Mouse (Mus musculus) cerebellum, adult 2 months (tissue): ENCODE measurements at regions not wholly inside any gene's neighbourhood (a gene's known extent, or its start where the extent isn't known, plus 50 kb on each side); places are given as distances from the start of the nearest gene placed in this dataset.

Experiments used
- DNase-seq, 2 experiments: peaks; one replicate each; pipeline ENCODE4 v3.0.0; 2021
- H3K27ac ChIP-seq: fragments of 200-500 bp; 2 replicates; pipeline ENCODE4 v1.5.1; 2012; ENCODE audit warnings: low read length, control low read depth, inconsistent platforms; ENCODE audit not compliant: insufficient read depth
- H3K27me3 ChIP-seq: fragments of 200-500 bp; 2 replicates; pipeline ENCODE4 v1.6.1; 2012; ENCODE audit warnings: inconsistent platforms, mild to moderate bottlenecking, low read length, moderate library complexity; ENCODE audit not compliant: control insufficient read depth, insufficient read depth
- H3K4me1 ChIP-seq: fragments of 200-500 bp; 2 replicates; pipeline ENCODE4 v1.6.1; 2011; ENCODE audit warnings: low read length; ENCODE audit not compliant: control insufficient read depth, insufficient read depth
- H3K4me3 ChIP-seq: fragments of 200-500 bp; replicated peaks from 2 replicates; pipeline ENCODE3; 2011; ENCODE audit warnings: mild to moderate bottlenecking, low read depth, low read length, control low read depth; ENCODE audit not compliant: insufficient read depth
- CTCF ChIP-seq: fragments of 200-500 bp; IDR thresholded peaks from 2 replicates; pipeline ENCODE4 v1.5.1; 2011; ENCODE audit warnings: low read depth, mild to moderate bottlenecking, control low read depth, low read length, moderate library complexity, borderline replicate concordance; ENCODE audit not compliant: insufficient read depth
- POLR2A ChIP-seq: fragments of 200-500 bp; IDR thresholded peaks from 2 replicates; pipeline ENCODE4 v1.6.1; 2011; ENCODE audit warnings: low read length, control low read depth, borderline replicate concordance; ENCODE audit not compliant: insufficient read depth
- WGBS: fragments of 180-500 bp; shearing (Covaris S2); methylation state at CpG from one replicate; pipeline ENCODE4 v1.1.7; 2018; 5-methylcytosine and 5-hydroxymethylcytosine counted together

DNA sequence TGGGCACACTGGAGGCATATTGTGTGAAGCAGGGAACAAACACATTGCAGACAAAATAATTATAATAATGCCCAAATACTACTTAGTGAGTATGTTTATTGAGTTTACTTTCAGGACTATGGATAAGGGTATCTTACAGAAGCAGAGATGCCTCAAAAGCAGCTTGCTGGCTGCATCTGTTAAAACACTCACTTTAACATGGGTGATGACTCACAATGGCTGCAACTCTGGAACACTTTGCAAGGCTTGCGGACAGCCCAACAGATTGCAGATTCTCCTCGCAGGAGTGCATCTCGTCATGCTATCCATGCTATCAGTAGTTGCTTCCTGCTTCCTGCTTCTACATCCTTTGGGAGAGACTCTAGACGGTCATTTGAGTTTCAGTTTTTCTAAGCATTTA is 373.2 kb upstream of the Arpp21 start:
- 93% methylated on average over 4 of the region's 4 CpGs for WGBS
- no peak for DNase-seq
- H3K27me3 ChIP-seq: no peaks in the 10 kb centered on the region
- no peak overlapping the region for H3K27ac ChIP-seq
- no peaks in the 10 kb centered on the region for H3K4me1 ChIP-seq
- H3K4me3 ChIP-seq: no peak overlapping the region
- no peak for TF ChIP-seq CTCF

DNA sequence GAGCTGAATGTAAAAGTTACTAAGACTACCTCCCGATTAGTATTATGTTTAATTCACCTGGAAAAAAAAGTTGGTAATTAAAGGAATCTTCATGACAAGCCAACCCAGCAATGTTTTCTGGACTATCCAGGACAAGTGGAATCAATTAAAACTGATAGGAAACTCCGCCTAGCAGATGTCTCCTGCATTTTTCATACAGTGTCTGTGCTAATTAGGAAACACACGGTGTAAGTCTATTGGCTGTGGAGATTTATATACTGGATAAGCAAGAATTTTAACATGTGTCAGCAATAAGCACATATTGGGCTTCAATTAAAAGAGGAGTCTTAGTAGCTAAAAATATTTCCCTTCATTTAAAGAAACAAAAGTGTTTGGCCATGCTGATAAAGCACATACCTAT is 371.5 kb upstream of the Arpp21 start:
- 79% methylated on average over 3 of the region's 3 CpGs for WGBS
- Histone ChIP-seq H3K4me3 (no peak overlapping the region), H3K27me3 (no peaks in the 10 kb centered on the region), H3K4me1 (no peaks in the 10 kb centered on the region), H3K27ac (no peak overlapping the region)
- TF ChIP-seq POLR2A: no peak
- TF ChIP-seq CTCF: no peak
- DNase-seq: no peak

DNA sequence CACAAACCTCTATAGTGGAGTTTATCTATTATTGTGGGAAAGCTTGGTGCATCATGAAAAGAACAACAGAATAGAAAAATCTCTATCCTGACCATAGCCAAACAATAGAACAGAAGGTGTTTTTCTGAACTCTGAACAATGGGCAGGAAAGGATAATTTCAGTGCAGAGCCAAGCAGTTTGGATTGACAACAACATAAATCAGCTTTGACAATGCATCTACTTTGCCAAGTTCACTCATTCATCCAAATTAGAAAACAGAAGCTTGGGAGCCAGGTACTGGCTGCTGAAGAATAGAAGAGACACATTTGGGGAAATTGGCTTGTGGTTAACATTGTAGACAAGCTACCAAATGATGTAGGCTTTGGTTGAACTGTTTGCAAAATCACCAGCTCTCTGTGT is 360.0 kb upstream of the Arpp21 start:
- Histone ChIP-seq H3K4me1 (no peaks in the 10 kb centered on the region), H3K27me3 (no peaks in the 10 kb centered on the region), H3K4me3 (no peak overlapping the region), H3K27ac (no peak overlapping the region)
- TF ChIP-seq POLR2A (no peak), CTCF (no peak)
- peak in 1 of 2 experiments; percentile 71 for DNase-seq

DNA sequence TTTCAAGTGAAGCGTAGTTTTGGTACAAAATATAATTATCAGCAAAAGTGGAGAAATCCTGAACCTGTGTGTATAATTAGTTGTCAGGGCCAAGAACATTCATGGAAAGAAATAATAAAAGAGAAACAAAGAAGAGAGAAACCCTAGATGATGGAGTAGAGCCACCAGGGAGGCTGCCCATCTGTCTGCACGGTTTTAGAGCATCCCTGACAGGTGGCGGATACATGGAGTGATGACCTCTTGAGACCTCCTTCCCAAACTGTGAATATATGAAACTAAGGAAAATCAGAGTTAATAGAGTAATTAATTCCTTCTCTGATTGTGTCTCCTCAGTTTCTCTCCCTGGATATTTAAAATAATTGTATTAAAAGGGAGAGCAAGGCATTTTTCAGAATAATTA is 354.5 kb upstream of the Arpp21 start:
- H3K4me3 ChIP-seq: no peak overlapping the region
- 32% methylated on average over 3 of the region's 3 CpGs for WGBS
- peak; percentile 28 to 62 for DNase-seq
- H3K27ac ChIP-seq: no peak overlapping the region
- no peaks in the 10 kb centered on the region for H3K27me3 ChIP-seq
- H3K4me1 ChIP-seq: peaks cover 4% of the 10 kb centered on the region; the same call in 1 of the 2 replicates
- TF ChIP-seq POLR2A (no peak), CTCF (no peak)

DNA sequence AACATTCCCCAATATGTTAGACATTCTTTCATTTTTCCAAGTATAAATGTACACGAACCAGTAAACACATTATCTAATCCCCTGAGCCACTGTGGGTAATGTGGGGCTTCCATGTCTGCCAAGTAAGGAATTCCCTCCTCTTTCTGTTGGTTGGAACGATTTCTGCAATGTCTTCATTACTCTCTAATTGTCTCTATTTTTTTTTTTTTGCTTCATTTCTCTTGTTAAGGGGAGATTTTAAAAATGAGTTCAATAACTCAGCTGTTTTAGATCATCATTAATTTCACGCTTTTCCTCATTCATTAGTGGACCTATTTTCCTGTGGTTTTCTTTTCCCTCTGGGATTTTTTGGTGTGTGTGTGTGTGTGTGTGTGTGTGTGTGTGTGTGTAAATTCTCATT is 337.6 kb upstream of the Arpp21 start:
- WGBS: 61% methylated on average over 3 of the region's 3 CpGs
- no peak overlapping the region for H3K4me3 ChIP-seq
- H3K27ac ChIP-seq: no peak overlapping the region
- H3K27me3 ChIP-seq: no peaks in the 10 kb centered on the region
- H3K4me1 ChIP-seq: no peaks in the 10 kb centered on the region
- DNase-seq: no peak
- TF ChIP-seq CTCF (no peak), POLR2A (no peak)

DNA sequence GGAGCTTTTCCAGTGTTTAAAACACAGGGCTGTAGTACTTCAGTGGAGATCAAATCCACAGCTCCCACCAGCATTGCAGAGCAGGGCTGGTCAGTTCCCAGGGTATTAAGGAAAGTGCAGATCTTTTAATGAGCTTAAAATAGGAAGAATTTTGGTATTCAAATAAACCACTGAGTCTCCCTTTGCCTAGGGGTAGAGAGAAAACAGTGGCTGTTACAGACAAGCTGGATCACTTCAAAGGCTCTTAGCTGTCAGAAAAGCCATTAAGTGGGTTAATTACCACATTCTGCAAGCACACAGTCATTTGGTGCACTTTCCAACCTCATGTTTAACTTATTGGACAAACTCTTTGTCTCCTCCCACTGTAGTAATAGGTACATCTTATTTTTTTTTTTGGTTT is 325.6 kb upstream of the Arpp21 start:
- Histone ChIP-seq H3K27ac (no peak overlapping the region), H3K4me3 (no peak overlapping the region), H3K4me1 (no peaks in the 10 kb centered on the region), H3K27me3 (no peaks in the 10 kb centered on the region)
- no peak for DNase-seq
- TF ChIP-seq CTCF: no peak
- no peak for TF ChIP-seq POLR2A

DNA sequence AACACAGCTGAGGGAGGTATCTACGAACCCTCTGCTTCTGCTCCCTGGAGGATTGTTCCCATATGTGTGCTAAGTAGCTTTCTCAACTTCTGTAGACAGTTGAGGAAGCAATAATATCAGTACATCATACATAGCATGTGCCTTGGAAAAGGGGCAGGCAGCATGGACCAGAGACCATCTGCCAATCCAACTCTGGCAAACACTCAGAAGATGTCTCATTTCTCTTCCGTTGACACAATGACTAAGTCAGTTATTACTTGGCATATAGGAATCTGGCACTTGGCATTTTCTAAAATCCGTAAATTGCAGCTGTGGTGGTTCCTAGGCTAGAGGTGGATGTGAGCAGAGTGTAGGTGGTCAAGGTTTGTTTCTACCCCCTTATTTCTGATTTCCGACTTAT is 324.5 kb upstream of the Arpp21 start:
- Histone ChIP-seq H3K27ac (no peak overlapping the region), H3K4me1 (no peaks in the 10 kb centered on the region), H3K4me3 (no peak overlapping the region), H3K27me3 (no peaks in the 10 kb centered on the region)
- no peak for TF ChIP-seq CTCF
- no peak for TF ChIP-seq POLR2A
- DNase-seq: peak in 1 of 2 experiments; percentile 62
- WGBS: 50% methylated on average over 4 of the region's 4 CpGs

DNA sequence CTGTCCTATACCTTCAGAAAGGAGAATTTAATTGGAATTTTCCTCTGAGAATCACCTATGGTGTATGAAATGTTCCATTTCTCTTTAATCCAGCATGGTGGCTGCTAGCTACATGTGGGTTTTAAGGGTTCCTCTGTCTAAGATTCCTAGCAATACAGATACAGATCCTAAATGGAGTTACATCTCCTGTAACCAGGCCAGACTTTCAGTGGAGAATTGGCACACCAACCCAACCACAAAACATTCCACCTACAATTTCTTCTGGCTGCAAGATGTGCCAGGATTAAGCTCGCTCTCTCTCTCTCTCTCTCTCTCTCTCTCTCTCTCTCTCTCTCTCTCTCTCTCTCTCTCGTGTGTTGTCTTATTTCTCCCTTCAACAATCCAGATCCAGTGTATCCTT is 302.2 kb upstream of the Arpp21 start:
- H3K27me3 ChIP-seq: no peaks in the 10 kb centered on the region
- no peak for TF ChIP-seq CTCF
- TF ChIP-seq POLR2A: no peak
- H3K4me1 ChIP-seq: no peaks in the 10 kb centered on the region
- DNase-seq: no peak
- no peak overlapping the region for H3K4me3 ChIP-seq
- 58% methylated on average over 2 of the region's 2 CpGs for WGBS
- no peak overlapping the region for H3K27ac ChIP-seq

DNA sequence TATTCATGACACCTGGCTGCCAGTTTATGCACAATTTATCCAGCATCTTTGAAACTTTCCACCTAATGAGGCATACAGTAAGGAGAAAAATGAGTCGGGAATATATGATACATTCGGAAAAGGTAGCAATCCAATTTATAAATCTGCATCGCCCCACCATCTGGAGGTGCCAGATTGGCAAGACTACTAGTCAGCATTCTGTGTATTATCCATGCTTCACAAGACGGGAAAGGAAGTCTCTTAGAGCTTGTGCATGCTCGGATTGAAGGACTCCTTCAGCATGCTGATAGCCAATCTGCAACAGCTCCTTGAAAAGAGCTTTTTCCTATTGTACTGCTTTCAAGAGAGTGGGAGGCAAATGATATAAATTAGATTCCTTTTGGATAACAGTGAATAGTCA is 289.6 kb upstream of the Arpp21 start:
- TF ChIP-seq POLR2A: no peak
- TF ChIP-seq CTCF: no peak
- Histone ChIP-seq H3K4me3 (no peak overlapping the region), H3K27me3 (no peaks in the 10 kb centered on the region), H3K27ac (no peak overlapping the region), H3K4me1 (peaks cover 8% of the 10 kb centered on the region)
- 10% methylated on average over 5 of the region's 5 CpGs for WGBS
- DNase-seq: peak; percentile 36 to 73
